Mouse (Mus musculus) stomach, postnatal 0 days (tissue): ENCODE measurements at regions not wholly inside any gene's neighbourhood (a gene's known extent, or its start where the extent isn't known, plus 50 kb on each side); places are given as distances from the start of the nearest gene placed in this dataset.

Experiments
- ATAC-seq: fragments of 200-750 bp; cut with Nextera tagmentation; 2 replicates; pipeline ENCODE4 v1.8.0; 2017; ENCODE audit not compliant: low FRiP score, low TSS enrichment
- DNase-seq: peaks from one replicate; pipeline ENCODE4 v3.0.0-alpha.2; 2016; ENCODE audit warnings: low spot score
- H3K27ac ChIP-seq: fragments of 300-500 bp; sonication (generic); replicated peaks from 2 replicates; pipeline ENCODE4 v1.5.1; 2014; ENCODE audit warnings: mild to moderate bottlenecking, control low read depth
- H3K27me3 ChIP-seq: fragments of 300-500 bp; sonication (generic); 2 replicates; pipeline ENCODE4 v1.6.1; 2014; ENCODE audit warnings: low read length; ENCODE audit not compliant: control insufficient read depth, insufficient read depth
- H3K36me3 ChIP-seq: fragments of 300-500 bp; sonication (generic); 2 replicates; pipeline ENCODE4 v1.6.1; 2014; ENCODE audit warnings: low read length, mixed read lengths; ENCODE audit not compliant: control insufficient read depth, insufficient read depth
- H3K4me1 ChIP-seq: fragments of 300-500 bp; sonication (generic); replicated peaks from 2 replicates; pipeline ENCODE4 v1.6.1; 2014; ENCODE audit warnings: antibody characterized with exemption; ENCODE audit not compliant: control insufficient read depth, insufficient read depth
- H3K4me2 ChIP-seq: fragments of 300-500 bp; sonication (generic); replicated peaks from 2 replicates; pipeline ENCODE4 v1.6.1; 2014; ENCODE audit warnings: low read depth, mild to moderate bottlenecking, control low read depth, moderate library complexity
- H3K4me3 ChIP-seq: fragments of 300-500 bp; sonication (generic); 2 replicates; pipeline ENCODE4 v1.5.1; 2014; ENCODE audit warnings: low read depth, low read length, control low read depth
- H3K9ac ChIP-seq: fragments of 300-500 bp; sonication (generic); 2 replicates; pipeline ENCODE4 v1.6.1; 2014; ENCODE audit warnings: mild to moderate bottlenecking, low read length, control low read depth, mixed read lengths
- H3K9me3 ChIP-seq: fragments of 300-500 bp; sonication (generic); 2 replicates; pipeline ENCODE4 v1.6.1; 2016; ENCODE audit warnings: low read length; ENCODE audit not compliant: control insufficient read depth
- CTCF ChIP-seq: IDR thresholded peaks from 2 replicates; pipeline ENCODE4 v1.5.1; 2016; ENCODE audit warnings: antibody characterized with exemption, low read depth, mild to moderate bottlenecking, moderate library complexity
- EP300 ChIP-seq: optimal IDR thresholded peaks from 2 replicates; pipeline ENCODE3; 2016; ENCODE audit warnings: antibody characterized with exemption
- WGBS: fragments of 180-500 bp; shearing (Covaris S2); extraction: QIAGEN DNeasy Blood & Tissue Kit; methylation state at CpG from one replicate; pipeline ENCODE4 v1.1.7; 2014; 5-methylcytosine and 5-hydroxymethylcytosine counted together

DNA sequence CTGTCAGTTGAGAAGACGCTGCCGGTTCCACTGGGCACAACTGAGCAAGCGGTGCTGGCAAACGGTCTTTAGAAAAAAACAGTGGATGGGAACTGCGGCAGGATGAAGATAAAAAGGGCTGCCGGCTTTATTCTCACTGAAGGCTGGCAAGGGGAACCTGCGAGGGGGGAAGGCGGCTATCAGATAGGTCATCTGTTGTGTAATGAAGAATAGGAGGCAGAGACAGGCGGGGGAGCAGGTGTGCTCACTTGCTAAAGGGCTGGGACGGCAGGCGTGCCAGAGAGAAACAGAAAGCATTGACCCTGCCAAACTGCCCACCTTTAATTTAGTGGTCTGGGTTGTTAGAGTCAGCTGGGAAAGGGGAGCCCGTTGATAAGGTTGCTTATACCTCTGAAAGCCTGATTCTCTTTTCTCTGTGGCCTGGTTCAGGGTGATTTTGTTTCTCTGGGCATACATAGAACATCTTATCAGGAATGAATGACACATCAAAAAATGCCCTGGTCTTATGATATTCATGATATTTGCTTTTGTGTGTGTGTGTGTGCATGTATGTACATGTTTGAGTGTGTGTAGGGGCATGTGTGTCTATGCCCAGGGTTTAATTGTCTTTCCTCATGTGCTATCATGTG lies 93.7 kb upstream of the Mki67 start:
- no peak overlapping the region for H3K9ac ChIP-seq
- no peaks in the 10 kb centered on the region for H3K9me3 ChIP-seq
- TF ChIP-seq CTCF (no peak), EP300 (no peak)
- H3K4me3 ChIP-seq, result no peak overlapping the region
- no peak overlapping the region for H3K4me2 ChIP-seq
- DNase-seq (no peak), ATAC-seq (no peak)
- WGBS, result 45% methylated on average over 12 of the region's 12 CpGs
- no peaks in the 10 kb centered on the region for H3K36me3 ChIP-seq
- H3K27me3 ChIP-seq, result no peaks in the 10 kb centered on the region
- H3K4me1 ChIP-seq, result no peaks in the 10 kb centered on the region
- no peak overlapping the region for H3K27ac ChIP-seq

DNA sequence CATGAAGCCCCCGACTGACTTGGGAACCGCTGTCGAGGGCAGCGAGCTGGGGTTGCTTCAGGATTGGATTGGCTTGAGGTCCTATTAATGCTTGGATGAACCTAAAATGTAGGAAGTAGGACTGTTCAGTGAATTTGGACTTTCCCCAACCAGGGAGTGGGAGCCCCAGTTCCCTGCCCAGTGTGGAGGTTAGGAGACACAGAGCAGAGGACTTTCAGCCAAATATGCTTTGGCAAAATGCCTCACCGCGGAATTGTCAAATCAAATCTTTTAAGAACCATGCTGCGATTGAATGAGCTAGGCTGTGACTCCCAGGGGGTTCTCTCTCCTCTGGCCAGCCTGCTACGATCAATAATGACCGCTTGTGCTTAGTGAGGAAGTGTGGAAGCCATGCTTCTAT lies 94.8 kb upstream of the Mki67 start:
- Histone ChIP-seq H3K4me1 (no peaks in the 10 kb centered on the region), H3K27ac (no peak overlapping the region), H3K4me2 (no peak overlapping the region), H3K9ac (no peak overlapping the region), H3K9me3 (no peaks in the 10 kb centered on the region), H3K27me3 (no peaks in the 10 kb centered on the region), H3K36me3 (no peaks in the 10 kb centered on the region), H3K4me3 (no peak overlapping the region)
- WGBS, result 61% methylated on average over 9 of the region's 9 CpGs
- ATAC-seq, result no peak
- TF ChIP-seq CTCF, result no peak
- no peak for TF ChIP-seq EP300
- no peak for DNase-seq

DNA sequence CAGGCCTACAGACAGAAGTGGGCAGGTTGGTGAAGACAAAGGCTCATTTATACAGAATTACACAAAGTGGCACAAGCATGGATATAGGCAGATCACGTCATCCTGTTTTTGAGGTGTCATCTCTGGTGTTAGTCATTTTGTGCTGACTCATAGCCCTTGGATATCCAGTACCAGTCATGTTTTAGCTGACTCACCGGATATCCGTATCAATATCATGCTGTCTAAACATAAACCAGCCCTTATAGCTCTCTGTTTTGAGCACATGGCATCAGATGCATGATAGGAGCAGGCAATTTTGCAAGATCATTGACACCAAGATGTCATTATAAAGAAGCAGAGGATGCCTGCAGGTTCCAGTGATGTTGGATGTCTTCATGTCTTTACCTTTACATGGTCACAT lies 97.5 kb upstream of the Mki67 start:
- Histone ChIP-seq H3K4me3 (no peak overlapping the region), H3K27me3 (no peaks in the 10 kb centered on the region), H3K4me2 (no peak overlapping the region), H3K4me1 (no peaks in the 10 kb centered on the region), H3K9ac (no peak overlapping the region), H3K36me3 (no peaks in the 10 kb centered on the region), H3K9me3 (no peaks in the 10 kb centered on the region), H3K27ac (no peak overlapping the region)
- no peak for TF ChIP-seq EP300
- TF ChIP-seq CTCF, result no peak
- DNase-seq (no peak), ATAC-seq (no peak)
- 74% methylated on average over 3 of the region's 3 CpGs for WGBS

DNA sequence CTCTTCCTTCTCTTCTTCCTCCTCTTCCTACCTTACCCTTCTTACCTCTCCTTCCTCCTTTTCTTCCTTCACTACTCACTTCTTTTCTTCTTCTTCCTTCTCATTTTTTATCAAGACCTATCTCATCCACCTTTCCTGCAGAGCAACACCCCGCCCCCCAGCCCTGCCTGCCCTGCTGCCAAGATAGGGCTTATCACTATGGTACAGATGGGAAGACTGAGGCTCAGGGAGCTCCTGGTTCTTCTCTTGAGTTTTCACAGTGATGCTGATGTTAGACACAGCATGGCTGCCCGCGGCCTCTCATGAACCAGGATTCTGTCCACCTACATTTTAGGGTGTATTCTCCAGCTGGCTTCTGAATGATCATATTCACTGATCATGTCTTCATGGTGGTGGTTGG lies 100.0 kb upstream of the Mki67 start:
- Histone ChIP-seq H3K9me3 (no peaks in the 10 kb centered on the region), H3K27ac (no peak overlapping the region), H3K27me3 (no peaks in the 10 kb centered on the region), H3K4me3 (no peak overlapping the region), H3K36me3 (no peaks in the 10 kb centered on the region), H3K4me1 (no peaks in the 10 kb centered on the region), H3K9ac (no peak overlapping the region), H3K4me2 (no peak overlapping the region)
- no peak for TF ChIP-seq EP300
- TF ChIP-seq CTCF, result no peak
- DNase-seq (no peak), ATAC-seq (no peak; the same call in 1 of the 2 replicates)
- WGBS, result 90% methylated on average over 3 of the region's 3 CpGs

DNA sequence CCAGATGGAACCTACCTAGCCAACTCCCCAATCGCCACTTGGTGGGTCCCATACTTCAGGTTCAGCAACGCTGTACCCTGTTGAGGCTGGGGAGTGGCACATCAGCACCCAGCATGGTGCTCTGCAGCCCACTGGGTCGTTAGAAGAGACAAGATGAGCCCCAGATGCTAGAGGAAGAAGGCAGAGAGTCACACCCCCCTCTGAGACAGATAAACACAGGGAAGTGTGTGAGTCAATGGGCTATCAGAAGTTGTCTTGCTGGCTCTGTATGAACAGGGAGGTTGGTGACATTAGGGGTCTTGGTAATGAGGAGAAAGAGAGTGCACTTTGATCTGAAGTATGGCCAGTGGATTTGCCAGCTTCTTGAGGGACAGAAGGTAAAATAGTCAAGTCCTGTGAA lies 101.7 kb upstream of the Mki67 start:
- H3K4me1 ChIP-seq, result no peaks in the 10 kb centered on the region
- no peak for DNase-seq
- H3K4me3 ChIP-seq, result no peak overlapping the region
- WGBS, result 55% methylated on average over 3 of the region's 3 CpGs
- H3K9me3 ChIP-seq, result no peaks in the 10 kb centered on the region
- no peaks in the 10 kb centered on the region for H3K36me3 ChIP-seq
- H3K27ac ChIP-seq, result no peak overlapping the region
- H3K4me2 ChIP-seq, result no peak overlapping the region
- H3K9ac ChIP-seq, result no peak overlapping the region
- ATAC-seq, result no peak
- TF ChIP-seq EP300 (no peak), CTCF (no peak)
- H3K27me3 ChIP-seq, result no peaks in the 10 kb centered on the region

DNA sequence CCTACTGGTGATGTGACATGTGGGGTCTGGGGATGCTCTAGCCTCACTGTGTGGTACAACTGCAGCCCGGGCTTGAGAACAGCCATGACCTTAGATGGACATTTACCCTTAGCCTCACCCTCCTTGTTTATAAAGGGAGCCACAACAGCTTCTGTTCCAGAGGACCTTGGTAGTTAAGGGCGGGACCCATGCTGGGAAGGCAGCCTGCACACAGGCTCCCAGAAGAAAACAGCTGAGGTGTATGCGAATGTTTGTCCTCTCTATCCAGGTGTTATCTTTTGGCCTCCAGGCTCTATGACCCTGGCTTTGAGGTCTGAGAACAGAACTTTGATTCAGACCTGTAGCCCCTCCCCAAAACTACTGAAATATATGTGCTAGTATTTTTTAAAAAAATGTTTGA lies 102.1 kb upstream of the Mki67 start:
- Histone ChIP-seq H3K4me2 (no peak overlapping the region), H3K27me3 (no peaks in the 10 kb centered on the region), H3K9me3 (no peaks in the 10 kb centered on the region), H3K36me3 (no peaks in the 10 kb centered on the region), H3K9ac (no peak overlapping the region), H3K27ac (no peak overlapping the region), H3K4me3 (no peak overlapping the region), H3K4me1 (no peaks in the 10 kb centered on the region)
- DNase-seq, result no peak
- WGBS, result 57% methylated on average over 3 of the region's 3 CpGs
- TF ChIP-seq EP300 (no peak), CTCF (no peak)
- no peak for ATAC-seq
